Mouse (Mus musculus) thymus, adult 2 months (tissue): ENCODE data around the gene Zswim4.
"Not testable (repeated sequence)": the region's sequence is repeated elsewhere in the genome, so short reads cannot be mapped to it uniquely, and the experiment has no call there.

Experiments
- CTCF ChIP-seq: fragments of 200-500 bp; IDR thresholded peaks from 2 replicates; pipeline ENCODE4 v1.5.1; 2012; ENCODE audit warnings: mild to moderate bottlenecking, control low read depth, low read length, moderate library complexity, borderline replicate concordance; ENCODE audit not compliant: control insufficient read depth, poor library complexity, insufficient read depth; ENCODE audit errors: extremely low read depth
- POLR2A ChIP-seq: fragments of 200-500 bp; IDR thresholded peaks from 2 replicates; pipeline ENCODE4 v1.6.1; 2012; ENCODE audit warnings: mild to moderate bottlenecking, low read length, control low read depth, moderate library complexity; ENCODE audit not compliant: control insufficient read depth, poor library complexity, insufficient read depth; ENCODE audit errors: extremely low read depth

DNA sequence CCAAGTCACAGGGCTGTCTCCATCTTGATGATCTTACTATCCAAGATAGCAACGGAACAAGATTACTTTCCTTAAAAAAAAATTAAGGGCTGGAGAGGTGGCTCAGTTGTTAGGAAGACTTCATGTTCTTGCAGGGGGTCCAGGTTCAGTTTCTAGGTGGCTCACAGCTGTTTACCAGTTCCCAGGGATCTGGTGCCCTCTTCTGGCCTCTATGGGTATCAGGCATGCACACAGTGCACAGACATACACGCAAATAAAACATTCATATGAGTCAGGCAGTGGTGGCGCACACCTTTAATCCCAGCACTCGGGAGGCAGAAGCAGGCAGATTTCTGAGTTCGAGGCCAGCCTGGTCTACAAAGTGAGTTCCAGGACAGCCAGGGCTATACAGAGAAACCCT lies 48.8 kb upstream of the Zswim4 start:
- TF ChIP-seq POLR2A, CTCF: not testable (repeated sequence)
